Mouse (Mus musculus) forebrain, postnatal 0 days (tissue): Measurements from ENCODE around the gene Hist1h2bh. TPM values are rescaled to one million over a fixed set of nuclear protein-coding genes. Genes with fewer than 3 reads are reported as not detected.
"Not testable (repeated sequence)": the region's sequence is repeated elsewhere in the genome, so short reads cannot be mapped to it uniquely, and the experiment has no call there.

ENCODE experiments used
- ATAC-seq: fragments of 200-750 bp; cut with Nextera tagmentation; 2 replicates; pipeline ENCODE4 v1.8.0; 2017; ENCODE audit warnings: mild to moderate bottlenecking, moderate library complexity
- DNase-seq: peaks from one replicate; pipeline ENCODE4 v3.0.0-alpha.2; 2015
- H3K27ac ChIP-seq: fragments of 300-500 bp; sonication (generic); 2 replicates; pipeline ENCODE4 v1.5.1; 2014; ENCODE audit warnings: low read depth, mild to moderate bottlenecking, antibody characterized with exemption, low read length, moderate library complexity, mixed read lengths
- H3K27me3 ChIP-seq: fragments of 300-500 bp; sonication (generic); 2 replicates; pipeline ENCODE4 v1.6.1; 2014; ENCODE audit warnings: mild to moderate bottlenecking, low read length, mixed read lengths; ENCODE audit not compliant: insufficient read depth
- H3K36me3 ChIP-seq: fragments of 300-500 bp; sonication (generic); 2 replicates; pipeline ENCODE4 v1.6.1; 2014; ENCODE audit warnings: mild to moderate bottlenecking, moderate library complexity; ENCODE audit not compliant: insufficient read depth
- H3K4me1 ChIP-seq: fragments of 300-500 bp; sonication (generic); 2 replicates; pipeline ENCODE4 v1.6.1; 2014; ENCODE audit warnings: antibody characterized with exemption; ENCODE audit not compliant: insufficient read depth
- H3K4me2 ChIP-seq: fragments of 300-500 bp; sonication (generic); 2 replicates; pipeline ENCODE4 v1.6.1; 2014; ENCODE audit warnings: low read depth, mild to moderate bottlenecking, moderate library complexity
- H3K4me3 ChIP-seq: fragments of 300-500 bp; sonication (generic); 2 replicates; pipeline ENCODE4 v1.5.1; 2014; ENCODE audit warnings: low read depth, low read length, mixed read lengths
- H3K9ac ChIP-seq: fragments of 300-500 bp; sonication (generic); 2 replicates; pipeline ENCODE4 v1.6.1; 2014; ENCODE audit warnings: mild to moderate bottlenecking
- H3K9me3 ChIP-seq: fragments of 300-500 bp; sonication (generic); 2 replicates; pipeline ENCODE4 v1.6.1; 2016; ENCODE audit warnings: low read length
- CTCF ChIP-seq: sonication (generic); IDR thresholded peaks from 2 replicates; pipeline ENCODE4 v1.5.1; 2016; ENCODE audit warnings: antibody characterized with exemption, control low read depth, low read depth
- WGBS: fragments of 180-500 bp; shearing (Covaris S2); extraction: QIAGEN DNeasy Blood & Tissue Kit; methylation state at CpG from one replicate; pipeline ENCODE4 v1.1.7; 2014; 5-methylcytosine and 5-hydroxymethylcytosine counted together
- polyA plus RNA-seq: library from polyadenylated mRNA; unstranded; fragments of >200 nt; fragmentation: Nextera tagmentation; extraction: Ambion mirVana; gene quantifications from 2 replicates; pipeline ENCODE4 v1.2.1, GENCODE M21; 2015
- total RNA-seq: library from RNA; depleted of rRNA; stranded (reverse); fragments of >200 nt; gene quantifications from 2 replicates; pipeline ENCODE4 v1.2.3, GENCODE M21; 2014

Gene Hist1h2bh
- total and polyA plus RNA-seq, 2 experiments from 2014 or later, result 0.17 to 12.5 TPM

DNA sequence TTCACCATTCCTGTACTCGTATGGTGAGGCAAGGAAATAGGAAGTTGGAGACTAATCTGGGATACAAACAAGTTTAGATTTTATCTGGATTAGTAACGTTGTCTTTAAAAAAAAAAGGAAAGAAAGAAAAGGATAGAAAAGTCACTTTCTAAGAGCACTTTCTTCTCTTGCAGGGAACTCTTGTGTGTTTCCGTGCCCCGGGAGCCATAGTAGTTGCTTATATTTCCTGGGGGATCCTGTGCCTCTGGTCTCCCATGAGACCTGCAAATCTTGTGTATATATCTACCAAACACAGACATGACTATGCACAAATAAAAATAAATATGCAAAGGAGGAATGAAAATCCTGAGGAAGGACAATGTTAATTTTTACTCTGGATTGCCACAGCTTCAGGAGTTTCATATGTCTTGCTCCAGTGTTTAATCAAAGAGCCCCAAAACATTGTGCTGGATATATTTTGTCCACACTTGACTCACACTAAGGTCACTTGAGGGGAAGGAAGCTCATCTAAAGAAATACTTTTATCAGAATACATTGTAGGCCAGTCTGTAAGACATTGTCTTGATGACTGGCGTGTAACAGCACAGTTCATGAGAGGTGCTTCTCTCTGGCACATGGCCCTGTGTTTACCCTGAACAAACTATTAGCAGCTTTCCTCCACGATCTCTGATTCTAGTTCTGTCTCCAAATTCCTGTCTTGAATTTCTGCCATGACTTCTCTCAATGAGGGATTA lies 33.9 kb upstream of the Hist1h2bh start:
- Histone ChIP-seq H3K27ac (no peak overlapping the region), H3K4me3 (peak overlapping the region; percentile 38; the same call in 1 of the 2 replicates), H3K9me3 (no peaks in the 10 kb centered on the region), H3K4me1 (peaks cover 24% of the 10 kb centered on the region), H3K9ac (peak overlapping the region; percentile 50; the same call in 1 of the 2 replicates), H3K4me2 (peak overlapping the region; percentile 67), H3K27me3 (no peaks in the 10 kb centered on the region), H3K36me3 (no peaks in the 10 kb centered on the region)
- 32% methylated on average over 6 of the region's 6 CpGs for WGBS
- no peak for TF ChIP-seq CTCF
- ATAC-seq (no peak), DNase-seq (no peak)

- Histone ChIP-seq H3K4me1 (peaks cover 22% of the 10 kb centered on the region), H3K27ac (no peak overlapping the region), H3K36me3 (no peaks in the 10 kb centered on the region), H3K9me3 (no peaks in the 10 kb centered on the region), H3K4me3 (peak overlapping the region; percentile 38), H3K9ac (peak overlapping the region; percentile 50), H3K4me2 (peak overlapping the region; percentile 67), H3K27me3 (no peaks in the 10 kb centered on the region)
- WGBS, result 5% methylated on average over 7 of the region's 7 CpGs
- no peak for TF ChIP-seq CTCF
- no peak for DNase-seq
- no peak for ATAC-seq
Observed at GRCm38 (mm10) chr13:23576351-23576881, 33.2 kb upstream of the Hist1h2bh start.

DNA sequence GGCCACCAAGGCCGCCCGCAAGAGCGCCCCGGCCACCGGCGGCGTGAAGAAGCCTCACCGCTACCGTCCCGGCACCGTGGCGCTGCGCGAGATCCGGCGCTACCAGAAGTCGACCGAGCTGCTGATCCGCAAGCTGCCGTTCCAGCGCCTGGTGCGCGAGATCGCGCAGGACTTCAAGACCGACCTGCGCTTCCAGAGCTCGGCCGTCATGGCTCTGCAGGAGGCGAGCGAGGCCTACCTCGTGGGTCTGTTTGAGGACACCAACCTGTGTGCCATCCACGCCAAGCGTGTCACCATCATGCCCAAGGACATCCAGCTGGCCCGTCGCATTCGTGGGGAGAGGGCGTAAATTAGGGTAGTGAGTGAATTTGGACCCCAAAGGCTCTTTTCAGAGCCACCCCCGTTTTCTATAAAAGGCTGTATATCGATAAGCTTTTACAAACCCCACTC lies 32.7 kb upstream of the Hist1h2bh start:
- not testable (repeated sequence) for ATAC-seq, H3K36me3 ChIP-seq, DNase-seq, H3K9me3 ChIP-seq, H3K27me3 ChIP-seq
- Histone ChIP-seq H3K4me3 (peak overlapping the region; percentile 38), H3K4me1 (peaks cover 22% of the 10 kb centered on the region), H3K27ac (peak overlapping the region; percentile 75), H3K4me2 (peak overlapping the region; percentile 67), H3K9ac (peak overlapping the region; percentile 50)
- WGBS, result under 1% methylated on average over 11 of the region's 40 CpGs

DNA sequence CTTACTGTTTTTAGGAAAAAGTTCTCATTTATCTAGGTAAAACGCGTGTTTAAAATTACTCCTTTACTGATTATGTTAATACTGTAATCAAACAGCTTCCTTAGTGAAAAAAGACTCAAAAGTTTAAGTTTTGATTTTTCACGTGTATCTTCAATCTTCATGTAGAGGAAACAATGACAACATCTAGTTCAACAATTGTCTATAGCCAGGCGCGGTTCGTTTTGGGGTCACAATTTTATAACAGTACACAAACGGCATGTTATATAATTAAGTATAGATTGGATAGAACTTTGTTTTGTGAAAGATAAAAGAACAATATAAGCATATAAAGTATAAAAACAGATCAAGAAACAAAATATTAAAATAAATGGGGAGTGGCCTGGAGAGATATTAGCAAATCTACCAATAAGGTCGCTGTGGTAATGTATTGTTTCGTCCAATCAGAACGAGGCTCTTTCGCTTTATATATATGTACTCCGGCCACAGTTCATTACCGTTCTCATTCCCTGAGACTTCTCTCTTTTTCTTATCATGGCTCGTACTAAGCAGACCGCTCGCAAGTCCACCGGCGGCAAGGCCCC lies 32.2 kb upstream of the Hist1h2bh start, which contains the start of gene Hist1h3d:
Gene Hist1h3d (plus strand): TSS at position 493 of the 581 bp plus-strand sequence.
- Histone ChIP-seq H3K36me3 (no peaks in the 10 kb centered on the region), H3K4me1 (peaks cover 23% of the 10 kb centered on the region), H3K9ac (peak within 1 kb of the TSS; percentile 50), H3K4me2 (peak within 1 kb of the TSS; percentile 67), H3K27me3 (no peaks in the 10 kb centered on the region), H3K9me3 (no peaks in the 10 kb centered on the region), H3K27ac (peak within 1 kb of the TSS; percentile 78), H3K4me3 (peak within 1 kb of the TSS; percentile 38)
- ATAC-seq (peak; percentile 37), DNase-seq (peak; percentile 87)
- no peak for TF ChIP-seq CTCF
- WGBS, result under 1% methylated on average over 18 of the region's 18 CpGs

GRCm38 (mm10) chr13:23574546-23575170 lies 31.5 kb upstream of the Hist1h2bh start:
- peak overlapping the region; percentile 67 for H3K4me2 ChIP-seq
- H3K9me3 ChIP-seq, H3K27me3 ChIP-seq, H3K36me3 ChIP-seq, DNase-seq, H3K9ac ChIP-seq: not testable (repeated sequence)
- ATAC-seq, result peak; percentile 3
- peaks cover 27% of the 10 kb centered on the region for H3K4me1 ChIP-seq
- H3K4me3 ChIP-seq, result peak overlapping the region; percentile 38
- under 1% methylated on average over 5 of the region's 39 CpGs for WGBS
- H3K27ac ChIP-seq, result peak overlapping the region; percentile 78

GRCm38 (mm10) chr13:23573898-23574524 lies 30.8 kb upstream of the Hist1h2bh start, which contains the start of the genes Hist1h2bf and Hist1h2ad:
TSS of gene Hist1h2bf (minus strand) at chr13:23574196.
TSS of gene Hist1h2ad (plus strand) at chr13:23574381.
- not testable (repeated sequence) for H3K9me3 ChIP-seq, H3K36me3 ChIP-seq, H3K27me3 ChIP-seq
- H3K4me1 ChIP-seq, result peaks cover 27% of the 10 kb centered on the region
- H3K9ac ChIP-seq, result peak within 1 kb of the TSS; percentile 48
- H3K27ac ChIP-seq, result peak within 1 kb of the TSS; percentile 78
- H3K4me3 ChIP-seq, result peak within 1 kb of the TSS; percentile 38
- DNase-seq (peak; percentile 98), ATAC-seq (peak; percentile 89)
- H3K4me2 ChIP-seq, result peak within 1 kb of the TSS; percentile 67
- WGBS, result under 1% methylated on average over 34 of the region's 42 CpGs

- not testable (repeated sequence) for H3K9me3 ChIP-seq, ATAC-seq, H3K27me3 ChIP-seq, H3K36me3 ChIP-seq, DNase-seq
- peak overlapping the region; percentile 67 for H3K4me2 ChIP-seq
- peak overlapping the region; percentile 48 for H3K9ac ChIP-seq
- WGBS, result 11% methylated on average over 18 of the region's 20 CpGs
- H3K4me1 ChIP-seq, result peaks cover 27% of the 10 kb centered on the region
- peak overlapping the region; percentile 66 for H3K27ac ChIP-seq
- peak overlapping the region; percentile 36 for H3K4me3 ChIP-seq
Observed at GRCm38 (mm10) chr13:23573034-23573897, 30.1 kb upstream of the Hist1h2bh start.
